Mouse (Mus musculus) small intestine, adult 2 months (tissue): Measurements from ENCODE around the gene Tmem240.
"Not testable (repeated sequence)": the region's sequence is repeated elsewhere in the genome, so short reads cannot be mapped to it uniquely, and the experiment has no call there.

Experiments
- CTCF ChIP-seq: fragments of 200-500 bp; IDR thresholded peaks from 2 replicates; pipeline ENCODE4 v1.5.1; 2012; ENCODE audit warnings: low read depth, mild to moderate bottlenecking, control low read depth, inconsistent platforms, low read length, moderate library complexity, mixed read lengths; ENCODE audit not compliant: insufficient replicate concordance, insufficient read length; ENCODE audit errors: extremely low read depth
- POLR2A ChIP-seq: fragments of 200-500 bp; IDR thresholded peaks from 2 replicates; pipeline ENCODE4 v1.6.1; 2012; ENCODE audit warnings: low read depth, mild to moderate bottlenecking, control low read depth, inconsistent platforms, low read length, moderate library complexity

- not testable (repeated sequence) for TF ChIP-seq CTCF, POLR2A
Observed at GRCm38 (mm10) chr4:155740681-155741080, 6.1 kb downstream of the Tmem240 start.
